Mouse (Mus musculus) megakaryocyte, embryonic 14.5 days (primary cell): Measurements from ENCODE around the gene Hipk2.

Source experiments
- FLI1 ChIP-seq: IDR thresholded peaks from 2 replicates; pipeline ENCODE4 v1.6.1; 2012; ENCODE audit warnings: low read length, inconsistent platforms, mixed read lengths
- GATA1 ChIP-seq: IDR thresholded peaks from 3 replicates; pipeline ENCODE4 v1.6.1; 2012; ENCODE audit warnings: mixed read lengths, low read length, inconsistent platforms, borderline replicate concordance

DNA sequence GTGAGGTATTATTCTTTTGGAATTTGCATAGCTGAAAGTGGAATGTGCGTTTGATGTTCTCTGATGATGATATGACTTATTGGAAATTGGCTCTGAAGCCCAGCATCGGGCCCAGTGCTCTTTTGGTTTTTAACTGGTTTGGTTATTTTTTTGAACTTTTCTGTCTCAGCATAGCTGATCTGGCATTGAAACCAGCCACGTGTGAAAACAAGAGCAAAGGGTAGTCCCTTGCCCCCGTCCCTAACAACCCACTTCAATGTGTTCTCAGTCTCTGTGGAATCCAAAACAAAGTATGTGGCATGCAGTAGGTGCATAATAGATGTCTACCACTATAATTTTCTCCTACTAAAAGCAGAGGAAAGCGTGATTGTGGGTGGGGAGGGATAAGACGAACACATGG is 44.2 kb upstream of the Hipk2 start:
- TF ChIP-seq GATA1 (no peak), FLI1 (no peak)
